Mouse (Mus musculus) kidney, postnatal 10 days (tissue): ENCODE results near the gene 1110032A03Rik.

ENCODE experiments used
- DNase-seq: peaks from one replicate; pipeline ENCODE4 v3.0.0; 2021; ENCODE audit warnings: mixed read lengths

The 1110032A03Rik gene

GRCm38 (mm10) chr9:50768107-50769002, 7.0 kb downstream of the 1110032A03Rik start, which contains the start of gene Fdxacb1:
Gene Fdxacb1 (plus strand): TSS chr9:50768236.
- DNase-seq: peak; percentile 99

DNA sequence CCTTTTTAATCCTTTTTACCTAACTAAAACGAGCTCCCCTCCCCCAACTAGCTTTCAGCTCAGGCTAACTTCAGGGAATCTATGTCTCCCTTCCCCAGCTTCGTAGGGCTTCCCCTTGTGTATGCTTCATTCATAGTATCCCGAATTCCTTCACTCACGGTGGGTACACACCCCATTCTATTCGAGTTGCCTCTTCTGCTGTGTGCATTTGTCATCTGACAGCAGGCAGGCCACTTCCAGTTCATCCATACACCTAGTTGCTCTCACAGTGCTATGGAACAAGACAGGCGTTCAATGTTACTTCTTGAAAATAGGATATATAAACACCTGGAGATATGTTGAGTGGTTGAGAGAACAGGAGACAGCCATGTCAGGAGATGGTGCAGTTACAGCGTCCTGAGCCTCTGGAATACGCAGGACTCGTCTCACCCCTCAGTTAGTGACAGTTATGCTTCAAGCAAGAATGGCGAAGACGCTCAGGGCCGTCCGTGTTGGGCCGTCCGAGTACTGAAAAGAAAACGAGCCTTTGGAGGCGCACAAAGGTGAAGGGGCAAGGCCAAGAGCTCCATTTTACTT, 7.7 kb downstream of the 1110032A03Rik start:
- no peak for DNase-seq

DNA sequence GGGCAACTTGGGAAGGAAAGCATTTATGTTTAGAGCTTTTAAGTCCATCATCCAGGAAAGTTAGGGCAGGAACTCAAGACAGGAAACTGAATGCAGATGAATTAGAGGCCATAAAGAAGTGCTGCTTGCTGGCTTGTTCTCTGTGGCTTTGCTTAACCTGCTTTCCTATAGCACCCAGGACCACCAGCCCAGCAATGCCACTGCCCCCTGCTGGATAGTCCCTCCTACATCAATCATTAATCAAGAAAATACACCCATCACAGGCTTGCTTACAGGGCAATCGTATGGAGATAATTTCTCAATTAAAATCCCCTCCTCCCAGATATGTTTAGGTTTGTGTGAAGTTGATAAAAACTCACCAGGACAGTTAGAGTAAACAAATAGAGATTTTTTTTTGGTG, 12.0 kb downstream of the 1110032A03Rik start:
- peak; percentile 44 for DNase-seq

DNA sequence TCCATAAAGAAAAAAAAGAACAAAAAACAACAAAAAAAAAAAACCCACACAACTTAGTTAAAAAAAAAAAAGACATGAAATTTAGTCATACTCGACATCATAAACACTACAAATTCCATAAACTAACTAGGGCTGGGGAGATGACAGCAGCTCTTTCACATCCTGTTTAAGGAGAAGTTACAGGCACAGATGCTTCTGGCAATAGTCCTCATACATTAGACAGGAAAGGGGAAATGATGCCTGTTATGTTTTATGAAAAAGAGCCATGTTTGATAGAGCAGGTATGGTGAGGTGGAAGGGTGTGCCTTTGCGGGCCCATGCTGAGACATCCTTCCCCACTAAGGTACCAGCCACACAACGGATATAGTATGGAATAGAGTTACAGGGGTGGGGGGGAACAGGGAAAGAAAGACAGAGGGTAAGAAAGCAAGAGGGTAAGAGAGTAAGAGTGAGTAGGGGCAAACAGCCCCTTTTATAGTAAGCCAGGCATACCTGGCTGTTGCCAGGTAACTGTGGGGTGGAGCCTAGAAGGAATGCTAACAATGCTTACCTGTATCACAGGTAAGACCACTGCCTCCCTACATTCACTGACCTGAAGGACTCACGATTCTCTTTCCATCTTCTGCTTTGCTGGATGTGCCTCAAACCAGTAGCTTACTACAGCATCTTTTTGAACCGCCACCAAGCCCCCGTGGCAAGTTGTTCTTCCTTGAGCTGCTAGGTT, 13.6 kb downstream of the 1110032A03Rik start:
- DNase-seq: no peak

- DNase-seq: no peak
Measured at GRCm38 (mm10) chr9:50756711-50757110, 18.6 kb downstream of the 1110032A03Rik start.

DNA sequence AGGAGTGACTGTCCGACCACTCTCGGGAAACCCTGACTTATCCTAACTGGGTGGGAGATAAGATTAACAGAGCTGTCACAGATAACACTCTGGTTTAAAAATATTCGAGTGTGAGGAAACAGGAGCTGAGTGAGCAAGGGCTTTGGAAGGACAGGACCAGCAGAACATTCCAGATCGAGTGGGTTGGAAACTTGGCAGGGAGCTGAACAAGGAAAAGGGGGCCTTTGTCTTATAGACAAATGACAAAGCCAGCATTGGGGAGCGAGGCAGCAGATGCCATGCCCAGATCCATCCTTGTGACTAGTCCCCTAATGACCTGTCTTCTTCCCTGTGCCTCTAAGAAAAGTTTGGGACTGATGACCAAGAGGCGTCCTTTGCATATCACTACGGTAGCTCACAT, 21.4 kb downstream of the 1110032A03Rik start:
- no peak for DNase-seq

DNA sequence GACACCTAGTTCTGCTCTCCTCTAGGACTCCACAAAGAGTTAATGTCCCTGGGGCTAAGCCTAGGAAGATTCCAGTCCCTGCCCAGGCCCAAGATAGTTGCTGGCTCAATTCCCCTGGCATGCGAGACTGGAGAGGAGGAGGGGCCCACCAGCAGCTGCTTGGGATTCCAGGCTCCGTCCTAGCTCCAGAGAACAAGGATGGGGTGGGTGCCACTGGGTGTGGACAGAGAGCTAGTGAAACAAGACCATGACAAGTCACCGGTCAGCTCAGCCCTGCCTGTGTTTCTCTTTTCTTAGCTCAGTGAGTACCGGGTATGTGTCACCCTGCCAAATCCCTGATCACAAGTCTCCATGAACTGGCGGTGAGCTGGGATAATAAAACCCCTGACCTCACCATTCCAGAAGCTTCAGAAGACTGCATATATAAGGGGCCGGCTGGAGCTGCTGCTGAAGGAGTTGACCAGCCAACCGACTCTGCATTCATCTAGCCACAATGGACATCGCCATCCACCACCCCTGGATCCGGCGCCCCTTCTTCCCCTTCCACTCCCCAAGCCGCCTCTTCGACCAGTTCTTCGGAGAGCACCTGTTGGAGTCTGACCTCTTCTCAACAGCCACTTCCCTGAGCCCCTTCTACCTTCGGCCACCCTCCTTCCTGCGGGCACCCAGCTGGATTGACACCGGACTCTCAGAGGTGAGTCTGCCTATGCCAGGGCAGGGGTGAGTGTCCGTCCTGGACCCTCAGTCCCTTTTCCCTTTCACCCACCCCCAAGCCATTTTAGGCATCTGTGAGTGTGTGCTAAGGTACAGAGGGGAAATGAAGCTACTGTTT, 22.3 kb downstream of the 1110032A03Rik start:
- DNase-seq: peak; percentile 85

DNA sequence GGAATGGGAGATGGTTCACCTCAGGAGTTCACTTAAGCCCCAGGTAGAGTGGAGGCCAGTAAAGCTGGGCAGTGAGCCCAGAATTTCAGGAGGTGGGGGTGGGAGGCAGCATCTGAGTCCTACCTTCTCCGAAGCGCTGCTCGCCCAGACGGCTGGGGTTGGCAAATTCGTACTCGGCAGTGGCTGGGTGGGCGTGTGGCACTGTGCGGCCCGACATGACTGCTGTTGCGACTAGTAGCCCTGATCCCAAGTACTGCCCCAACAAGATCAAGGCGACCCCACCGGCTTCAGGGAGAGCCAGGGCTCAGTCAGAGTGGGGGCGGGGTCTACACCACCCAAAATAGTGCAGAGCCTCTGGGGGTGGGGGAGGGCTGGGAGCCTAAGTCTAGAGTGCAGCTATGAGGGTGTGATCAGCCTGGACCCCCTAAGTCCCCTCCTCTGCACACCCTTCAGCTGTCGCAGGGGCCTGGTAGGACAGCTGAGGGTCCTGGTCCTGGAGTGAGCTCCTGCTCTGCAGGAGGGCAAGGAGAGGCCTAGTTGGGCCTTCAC, 23.2 kb downstream of the 1110032A03Rik start, which contains the start of gene Hspb2:
Hspb2 (minus strand) TSS at position 301 of the 549 bp plus-strand sequence.
- peak; percentile 61 for DNase-seq

DNA sequence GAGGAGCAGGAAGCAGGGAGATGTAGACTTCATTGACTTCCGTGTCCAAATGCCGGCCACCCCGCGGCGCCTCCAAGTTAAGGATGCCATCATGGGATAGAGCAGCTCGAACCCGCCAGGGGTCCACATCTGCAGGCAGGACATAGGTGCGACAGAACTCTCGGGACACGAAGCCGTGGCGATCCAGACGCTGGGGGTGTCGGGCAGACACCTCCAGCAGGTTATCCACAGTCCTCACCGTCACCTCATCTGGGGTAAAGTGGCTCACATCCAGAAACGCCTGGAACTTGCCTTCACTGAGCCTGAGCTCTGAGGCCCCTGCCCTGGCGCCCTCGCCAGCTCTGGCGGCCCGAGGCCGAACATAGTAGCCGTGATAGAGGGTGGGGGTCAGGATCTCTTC, 24.0 kb downstream of the 1110032A03Rik start, which contains the start of gene Cryab:
Cryab (plus strand) TSS at position 3 of the 400 bp plus-strand sequence.
- DNase-seq: no peak

DNA sequence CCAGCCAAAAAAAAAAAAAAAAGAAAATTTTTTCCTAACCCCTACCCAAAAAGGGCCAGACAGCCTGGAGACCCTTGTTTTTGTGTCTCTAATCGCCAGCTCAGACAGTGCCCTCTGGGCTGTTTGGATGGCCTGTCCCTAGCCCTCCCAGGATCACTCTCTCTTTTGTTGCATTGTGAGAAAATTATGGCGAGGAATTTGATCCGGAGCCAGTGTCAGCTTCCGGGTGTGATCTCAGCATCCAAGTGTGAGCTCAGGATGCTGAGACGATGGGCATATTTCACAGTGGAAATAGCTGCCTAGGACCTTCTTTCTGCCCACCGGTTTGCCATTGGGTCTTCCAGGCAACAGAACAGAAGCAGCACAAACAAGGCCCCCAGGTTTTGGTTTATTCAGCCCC, 24.6 kb downstream of the 1110032A03Rik start:
- no peak for DNase-seq

- DNase-seq: peak; percentile 80
Measured at GRCm38 (mm10) chr9:50746214-50746677, 29.1 kb downstream of the 1110032A03Rik start, which contains the start of gene 2310030G06Rik. Gene 2310030G06Rik (minus strand): TSS chr9:50746536.

- no peak for DNase-seq
Measured at GRCm38 (mm10) chr9:50745806-50746205, 29.5 kb downstream of the 1110032A03Rik start.

DNA sequence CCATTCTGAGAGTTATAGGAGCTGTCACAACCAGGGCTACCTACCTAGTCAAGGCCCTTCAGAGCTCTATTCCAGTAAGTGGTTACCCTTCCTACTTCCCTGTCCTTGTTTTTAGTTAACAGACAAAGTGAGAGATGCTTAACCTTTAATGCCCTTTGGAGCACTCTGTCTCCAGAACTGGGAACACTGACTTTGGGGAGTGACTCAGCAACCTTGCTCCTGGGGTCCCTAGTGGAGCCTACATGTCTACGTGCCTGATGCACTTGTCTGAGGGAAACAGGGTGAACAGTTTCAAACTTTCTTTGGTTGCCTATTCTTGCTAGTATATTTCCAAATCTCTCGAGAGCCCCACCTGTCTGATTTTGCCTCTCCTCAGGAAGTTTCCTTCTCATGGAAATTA, 32.6 kb downstream of the 1110032A03Rik start:
- DNase-seq: no peak

DNA sequence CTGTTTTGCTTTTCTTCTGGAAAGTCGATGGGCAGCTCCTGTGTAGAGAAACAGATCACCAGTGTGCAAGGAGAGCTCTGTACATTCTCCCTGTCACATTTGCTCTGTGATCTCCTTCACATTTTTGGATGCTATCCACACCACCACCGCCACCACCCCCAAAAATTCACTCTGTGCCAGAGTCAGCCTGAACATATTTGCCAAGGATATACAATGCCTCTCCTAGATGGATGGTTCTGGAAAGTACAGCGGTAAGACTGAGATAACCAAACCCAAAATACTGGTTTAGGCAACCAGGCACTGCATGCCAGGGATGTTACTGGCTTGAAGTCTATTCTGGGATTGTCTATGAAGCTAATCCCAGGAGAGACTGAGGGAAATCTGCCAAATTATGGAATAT, 33.1 kb downstream of the 1110032A03Rik start:
- DNase-seq: no peak

GRCm38 (mm10) chr9:50740867-50741784, 34.2 kb downstream of the 1110032A03Rik start:
- DNase-seq: no peak

DNA sequence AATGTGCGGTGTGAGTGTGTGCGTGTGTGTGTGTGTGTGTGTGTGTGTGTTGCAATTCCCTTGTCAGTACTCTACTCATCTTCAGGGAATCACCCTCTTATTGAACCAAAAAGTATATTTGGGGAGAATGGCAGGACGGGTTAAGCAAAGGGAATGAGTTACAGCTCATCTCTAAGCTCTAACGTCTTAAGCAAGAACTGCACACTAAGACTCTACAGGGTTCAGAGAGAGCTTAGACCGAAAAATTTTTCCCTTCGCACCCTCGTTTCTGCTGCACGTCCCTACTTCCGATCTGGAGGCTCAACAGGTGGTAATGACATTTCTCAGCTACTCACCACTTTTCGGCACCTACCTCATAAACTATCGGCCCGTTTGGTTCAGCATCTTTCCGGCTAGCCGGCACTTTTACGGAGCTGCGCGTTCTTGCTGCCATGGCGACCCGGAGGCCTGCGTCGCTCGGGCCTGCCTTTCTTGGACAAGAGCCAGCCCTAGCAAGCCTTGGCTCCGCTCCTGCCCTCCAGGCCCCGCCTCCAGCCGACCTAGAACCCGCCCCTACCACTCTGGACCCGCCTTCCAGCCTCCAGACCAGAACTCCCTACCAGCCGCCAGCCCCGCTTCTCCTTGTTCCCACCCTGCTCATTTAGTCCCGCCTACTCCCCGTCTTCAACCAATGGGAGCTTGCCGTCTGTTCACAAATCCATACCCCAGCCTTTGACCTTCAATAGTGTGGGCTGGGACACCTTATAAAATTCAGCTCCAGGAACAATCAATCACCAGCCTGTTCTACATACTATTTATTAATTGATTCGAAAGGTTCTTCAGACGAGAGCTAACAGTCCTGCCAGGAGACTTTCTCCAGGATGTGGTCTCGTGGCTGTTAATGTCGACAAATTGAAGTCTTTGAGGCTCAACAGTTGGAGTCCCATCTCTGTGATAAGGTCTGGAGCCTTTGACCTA, 36.1 kb downstream of the 1110032A03Rik start, which contains the start of gene Dixdc1:
Dixdc1 (minus strand) TSS at position 604 of the 957 bp plus-strand sequence.
- DNase-seq: peak; percentile 96

DNA sequence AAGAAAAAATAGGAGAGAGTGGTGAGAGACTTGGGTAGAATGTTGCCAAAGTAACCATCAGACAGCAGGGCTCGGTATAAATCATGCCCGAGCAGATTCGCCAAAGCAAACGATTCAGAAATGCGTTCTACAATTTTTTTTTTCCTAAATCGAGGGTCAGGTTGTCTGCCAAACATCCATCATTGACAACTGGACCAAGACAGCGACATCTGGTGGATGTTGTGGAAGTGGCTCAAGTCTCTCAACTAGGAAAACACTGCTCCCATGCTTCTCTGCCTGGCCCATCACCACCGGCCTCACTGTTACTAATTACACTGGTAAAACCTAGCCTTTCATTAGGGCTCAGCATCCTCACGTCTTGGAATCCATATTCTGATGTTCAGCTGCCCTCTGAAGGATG, 40.3 kb downstream of the 1110032A03Rik start:
- peak; percentile 75 for DNase-seq

DNA sequence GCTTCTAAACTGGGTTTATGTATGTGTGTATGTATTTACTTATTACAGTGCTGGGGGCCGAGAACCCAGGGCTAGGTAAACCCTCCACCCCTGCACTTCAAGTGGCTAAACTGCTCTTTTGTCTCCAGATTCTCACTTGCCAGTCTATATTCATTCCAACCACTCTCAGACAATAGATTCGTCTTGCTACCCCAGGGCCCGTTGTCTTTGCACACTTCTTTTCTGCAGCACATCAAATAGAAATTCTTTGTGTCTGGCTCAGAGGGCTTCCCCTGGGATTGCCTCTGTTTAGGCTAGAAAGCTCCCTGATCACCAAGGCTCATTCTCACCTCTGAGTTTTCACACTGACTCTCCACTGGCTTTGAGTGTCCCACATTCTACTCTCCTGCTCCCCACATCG, 42.8 kb downstream of the 1110032A03Rik start:
- DNase-seq: no peak

GRCm38 (mm10) chr9:50729600-50729999, 45.7 kb downstream of the 1110032A03Rik start:
- peak; percentile 48 for DNase-seq
